Mouse (Mus musculus): Measurements from ENCODE around the gene Map3k13. TPM values are rescaled to one million over a fixed set of nuclear protein-coding genes. Genes with fewer than 3 reads are reported as not detected.
"Not testable (repeated sequence)": the region's sequence is repeated elsewhere in the genome, so short reads cannot be mapped to it uniquely, and the experiment has no call there.

Map3k13 gene
- total RNA-seq, 2 experiments from 2014 or later = 14.6 to 14.8 TPM

- Histone ChIP-seq H3K4me3 (peak within 1 kb of the TSS; percentile 63), H3K27ac (peak within 1 kb of the TSS; percentile 33)
- TF ChIP-seq CTCF (conservative IDR thresholded peaks at IDR 0.05) = no peak
- DNase-seq (ENCODE audit: low spot score in 2 of 2) = peak; percentile 16 to 27
These were observed 6.4 kb upstream of the Map3k13 start, which contains the start of gene Ehhadh for GRCm38 (mm10) chr16:21787516-21788353. Gene Ehhadh, minus strand, starts transcription at chr16:21787807.

- no peak for DNase-seq (ENCODE audit: low spot score in 2 of 2)
- H3K4me3 ChIP-seq = no peak overlapping the region
- no peak overlapping the region for H3K27ac ChIP-seq
- peak; percentile 62 for TF ChIP-seq CTCF (conservative IDR thresholded peaks at IDR 0.05)
These were observed 5.6 kb upstream of the Map3k13 start for GRCm38 (mm10) chr16:21788581-21788980.

GRCm38 (mm10) chr16:21789180-21789579 is 5.0 kb upstream of the Map3k13 start:
- Histone ChIP-seq H3K4me3 (no peak overlapping the region), H3K27ac (no peak overlapping the region)
- no peak for DNase-seq (ENCODE audit: low spot score in 2 of 2)
- no peak for TF ChIP-seq CTCF (conservative IDR thresholded peaks at IDR 0.05)

- no peak; the same call in none of the 2 replicates for TF ChIP-seq CTCF (conservative IDR thresholded peaks at IDR 0.05)
- Histone ChIP-seq H3K27ac (no peak overlapping the region), H3K4me3 (no peak overlapping the region)
- DNase-seq (ENCODE audit: low spot score in 2 of 2) = no peak
These were observed 3.7 kb upstream of the Map3k13 start for GRCm38 (mm10) chr16:21790469-21790868.

- Histone ChIP-seq H3K4me3 (no peak overlapping the region), H3K27ac (no peak overlapping the region)
- TF ChIP-seq CTCF (conservative IDR thresholded peaks at IDR 0.05) = no peak
- DNase-seq (ENCODE audit: low spot score in 2 of 2) = no peak
These were observed 2.4 kb upstream of the Map3k13 start for GRCm38 (mm10) chr16:21791779-21792178.

- peak overlapping the region; percentile 97; the same call in 1 of the 2 replicates for H3K27ac ChIP-seq
- peak overlapping the region; percentile 89 for H3K4me3 ChIP-seq
These were observed 901 bp upstream of the Map3k13 start for GRCm38 (mm10) chr16:21793080-21793810.

GRCm38 (mm10) chr16:21794697-21795045 is 525 bp downstream of the Map3k13 start:
- Histone ChIP-seq H3K27ac (peak overlapping the region; percentile 97), H3K4me3 (peak overlapping the region; percentile 89)
- TF ChIP-seq CTCF (conservative IDR thresholded peaks at IDR 0.05) = no peak
- no peak for DNase-seq (ENCODE audit: low spot score in 2 of 2)

More at GRCm38 (mm10) chr16:21793080-21793810, 901 bp upstream of the Map3k13 start:
- DNase-seq (ENCODE audit: low spot score in 2 of 2) = not testable (repeated sequence)

- DNase-seq (ENCODE audit: low spot score in 2 of 2) = no peak
- no peak for TF ChIP-seq CTCF (conservative IDR thresholded peaks at IDR 0.05)
- Histone ChIP-seq H3K4me3 (peak overlapping the region; percentile 89), H3K27ac (no peak overlapping the region)
These were observed 925 bp downstream of the Map3k13 start for GRCm38 (mm10) chr16:21795071-21795470.

- TF ChIP-seq CTCF (conservative IDR thresholded peaks at IDR 0.05) = no peak
- DNase-seq (ENCODE audit: low spot score in 2 of 2) = no peak
- H3K27ac ChIP-seq = no peak overlapping the region
- no peak overlapping the region for H3K4me3 ChIP-seq
These were observed 10.1 kb downstream of the Map3k13 start for GRCm38 (mm10) chr16:21804258-21804657.

- Histone ChIP-seq H3K4me3 (no peak overlapping the region), H3K27ac (no peak overlapping the region)
- no peak for TF ChIP-seq CTCF (conservative IDR thresholded peaks at IDR 0.05)
- no peak for DNase-seq (ENCODE audit: low spot score in 2 of 2)
These were observed 12.7 kb downstream of the Map3k13 start for GRCm38 (mm10) chr16:21806892-21807291.

GRCm38 (mm10) chr16:21807786-21808185 is 13.6 kb downstream of the Map3k13 start:
- not testable (repeated sequence) for DNase-seq (ENCODE audit: low spot score in 2 of 2); H3K4me3 ChIP-seq; H3K27ac ChIP-seq

GRCm38 (mm10) chr16:21813164-21813834 is 19.2 kb downstream of the Map3k13 start:
- no peak overlapping the region for H3K27ac ChIP-seq
- no peak overlapping the region for H3K4me3 ChIP-seq
- TF ChIP-seq CTCF (conservative IDR thresholded peaks at IDR 0.05) = no peak
- DNase-seq (ENCODE audit: low spot score in 2 of 2) = no peak

All from layer of hippocampus, adult 2 months (tissue).